Mouse (Mus musculus) megakaryocyte, embryonic 14.5 days (primary cell): Measurements from ENCODE around the gene Zcchc4. TPM values are rescaled to one million over a fixed set of nuclear protein-coding genes. Genes with fewer than 3 reads are reported as not detected.

Experiments used
- H3K27me3 ChIP-seq: replicated peaks from 2 replicates; pipeline ENCODE3; 2012; ENCODE audit warnings: inconsistent platforms
- H3K36me3 ChIP-seq: replicated peaks from 2 replicates; pipeline ENCODE3; 2012; ENCODE audit warnings: low read length, inconsistent platforms, mixed read lengths
- H3K4me1 ChIP-seq: 2 replicates; pipeline ENCODE4 v1.6.1; 2012; ENCODE audit warnings: inconsistent platforms
- H3K4me3 ChIP-seq: replicated peaks from 2 replicates; pipeline ENCODE3; 2012; ENCODE audit warnings: moderate library complexity, mild to moderate bottlenecking, inconsistent platforms
- H3K9me3 ChIP-seq: 2 replicates; pipeline ENCODE4 v1.6.1; 2012; ENCODE audit warnings: inconsistent platforms
- FLI1 ChIP-seq: IDR thresholded peaks from 2 replicates; pipeline ENCODE4 v1.6.1; 2012; ENCODE audit warnings: low read length, inconsistent platforms, mixed read lengths
- GATA1 ChIP-seq: IDR thresholded peaks from 3 replicates; pipeline ENCODE4 v1.6.1; 2012; ENCODE audit warnings: mixed read lengths, low read length, inconsistent platforms, borderline replicate concordance
- polyA plus RNA-seq: library from polyadenylated mRNA; stranded (reverse); fragments of >175 nt; gene quantifications from 2 replicates; pipeline ENCODE4 v1.2.3, GENCODE M21; 2012; ENCODE audit warnings: low replicate concordance; ENCODE audit not compliant: insufficient read depth

Zcchc4 gene
- 1.9 TPM in 1 of 2 replicates, not detected in the other for polyA plus RNA-seq

DNA sequence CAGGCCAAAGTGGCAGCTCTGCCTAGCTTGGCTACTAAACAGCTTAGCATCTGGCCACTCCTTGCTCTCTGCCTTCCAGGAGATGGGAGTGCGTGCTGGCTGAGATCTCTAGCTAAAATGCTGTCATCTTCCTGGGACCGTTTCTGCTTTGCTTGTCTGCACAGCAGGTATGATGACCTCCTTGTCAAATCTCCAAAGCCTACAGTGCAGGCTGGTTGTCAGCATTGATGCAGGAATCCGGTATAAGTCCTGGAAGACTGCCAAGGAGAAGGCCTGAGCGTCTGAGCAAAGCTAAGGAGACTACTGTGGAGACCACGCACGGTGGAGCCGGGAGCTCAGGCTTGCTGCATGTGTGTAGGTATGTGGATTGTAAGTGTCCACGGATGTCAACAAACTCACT lies at the start of gene Zcchc4:
TSS of gene Zcchc4 (plus strand) at position 173 of the 400 bp plus-strand sequence.
- Histone ChIP-seq H3K9me3 (peaks cover 15% of the 10 kb centered on the region), H3K27me3 (no peaks in the 10 kb centered on the region), H3K4me3 (peak within 1 kb of the TSS; percentile 10), H3K36me3 (peaks cover 32% of the 10 kb centered on the region), H3K4me1 (peaks cover 27% of the 10 kb centered on the region)
- TF ChIP-seq FLI1 = no peak
- TF ChIP-seq GATA1 = no peak

DNA sequence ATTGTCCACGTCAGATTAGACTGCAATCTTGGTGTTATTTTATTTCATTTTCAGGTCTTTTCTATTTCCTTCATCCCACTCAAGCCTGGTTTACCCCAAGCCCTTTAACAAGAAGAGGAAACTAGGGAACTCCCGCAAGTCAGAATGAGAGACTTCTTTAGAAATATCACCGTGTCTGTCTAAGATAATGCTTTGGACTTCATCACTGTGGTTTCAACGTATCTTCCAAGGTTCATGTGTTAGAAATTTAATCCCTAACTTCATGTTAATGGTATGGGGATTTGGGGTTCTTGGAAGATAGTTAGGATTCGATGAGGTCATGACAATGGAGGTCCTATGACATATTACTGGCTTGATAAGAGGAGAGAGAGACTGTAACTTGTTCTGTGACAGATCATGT lies 47.5 kb upstream of the Zcchc4 start:
- H3K27me3 ChIP-seq = peaks cover 4% of the 10 kb centered on the region
- no peak overlapping the region for H3K4me3 ChIP-seq
- TF ChIP-seq GATA1 (no peak), FLI1 (no peak)
- peaks cover 7% of the 10 kb centered on the region; the same call in 1 of the 2 replicates for H3K4me1 ChIP-seq
- H3K36me3 ChIP-seq = no peaks in the 10 kb centered on the region
- H3K9me3 ChIP-seq = no peaks in the 10 kb centered on the region

- peaks cover 7% of the 10 kb centered on the region for H3K27me3 ChIP-seq
- peaks cover 12% of the 10 kb centered on the region; the same call in 1 of the 2 replicates for H3K4me1 ChIP-seq
- H3K4me3 ChIP-seq = no peak overlapping the region
- TF ChIP-seq GATA1 = no peak
- no peak for TF ChIP-seq FLI1
- peaks cover 3% of the 10 kb centered on the region; the same call in 1 of the 2 replicates for H3K9me3 ChIP-seq
- H3K36me3 ChIP-seq = no peaks in the 10 kb centered on the region
Observed at GRCm38 (mm10) chr5:52732811-52733210, 42.4 kb upstream of the Zcchc4 start.

- TF ChIP-seq GATA1 (no peak), FLI1 (no peak)
- H3K4me3 ChIP-seq = no peak overlapping the region
- H3K9me3 ChIP-seq = peaks cover 3% of the 10 kb centered on the region; the same call in 1 of the 2 replicates
Observed at GRCm38 (mm10) chr5:52736046-52736445, 39.2 kb upstream of the Zcchc4 start.

GRCm38 (mm10) chr5:52741391-52742111 lies 33.7 kb upstream of the Zcchc4 start, which contains the start of gene Pi4k2b:
Pi4k2b (plus strand) TSS chr5:52741574.
- Histone ChIP-seq H3K4me1 (peaks cover 23% of the 10 kb centered on the region), H3K36me3 (peaks cover 23% of the 10 kb centered on the region), H3K27me3 (no peaks in the 10 kb centered on the region), H3K9me3 (peaks cover 3% of the 10 kb centered on the region; the same call in 1 of the 2 replicates), H3K4me3 (peak within 1 kb of the TSS; percentile 99)
- TF ChIP-seq GATA1 (no peak), FLI1 (no peak)

More at GRCm38 (mm10) chr5:52736046-52736445, 39.2 kb upstream of the Zcchc4 start:
- H3K36me3 ChIP-seq = no peaks in the 10 kb centered on the region
- H3K27me3 ChIP-seq = peaks cover 4% of the 10 kb centered on the region
- peaks cover 11% of the 10 kb centered on the region; the same call in 1 of the 2 replicates for H3K4me1 ChIP-seq

DNA sequence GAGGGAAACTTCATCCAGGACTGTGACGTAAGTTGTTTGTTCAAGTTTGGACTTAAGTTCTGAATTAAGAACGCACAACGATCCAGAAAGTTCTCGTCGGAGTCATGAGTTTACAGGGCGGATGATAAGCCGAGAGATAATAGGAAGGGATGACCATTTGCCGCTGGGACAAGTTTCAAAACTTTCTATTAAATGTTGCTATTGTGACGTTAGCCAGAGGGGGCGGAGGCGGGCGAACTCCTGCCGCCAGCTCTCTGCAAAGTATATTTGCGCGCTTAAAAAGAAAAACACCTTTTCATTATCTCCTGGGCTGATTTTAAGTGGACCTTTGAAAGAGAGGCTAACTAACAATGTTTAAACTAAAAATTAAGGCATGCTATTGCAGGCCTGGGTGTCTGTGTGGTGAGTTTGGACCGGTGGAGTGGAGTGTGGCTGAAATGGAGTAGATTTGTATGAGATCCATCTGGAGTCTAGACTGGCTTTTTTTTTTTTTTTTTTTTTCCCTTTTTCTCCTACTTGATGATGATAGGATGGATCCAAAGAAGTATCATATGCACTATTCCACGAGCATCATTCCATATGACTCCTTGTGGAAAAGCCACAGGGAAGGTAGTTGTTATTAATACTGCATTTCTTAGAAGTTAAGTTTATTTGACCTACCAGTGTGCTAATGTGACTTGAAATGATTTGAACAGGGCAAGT lies 32.9 kb upstream of the Zcchc4 start:
- H3K4me1 ChIP-seq = peaks cover 26% of the 10 kb centered on the region

GRCm38 (mm10) chr5:52743231-52743630 lies 32.0 kb upstream of the Zcchc4 start:
- H3K4me1 ChIP-seq = peaks cover 35% of the 10 kb centered on the region
- peak overlapping the region; percentile 99 for H3K4me3 ChIP-seq
- TF ChIP-seq FLI1 (no peak), GATA1 (no peak)
- H3K9me3 ChIP-seq = no peaks in the 10 kb centered on the region
- H3K36me3 ChIP-seq = peaks cover 35% of the 10 kb centered on the region
- H3K27me3 ChIP-seq = no peaks in the 10 kb centered on the region

More for the DNA sequence above, 32.9 kb upstream of the Zcchc4 start:
- peaks cover 25% of the 10 kb centered on the region for H3K36me3 ChIP-seq
- H3K27me3 ChIP-seq = no peaks in the 10 kb centered on the region
- TF ChIP-seq GATA1 = no peak
- TF ChIP-seq FLI1 = no peak
- no peaks in the 10 kb centered on the region for H3K9me3 ChIP-seq
- peak overlapping the region; percentile 99 for H3K4me3 ChIP-seq

GRCm38 (mm10) chr5:52746920-52747319 lies 28.3 kb upstream of the Zcchc4 start:
- TF ChIP-seq FLI1 (no peak), GATA1 (no peak)

GRCm38 (mm10) chr5:52748732-52749131 lies 26.5 kb upstream of the Zcchc4 start:
- Histone ChIP-seq H3K4me1 (peaks cover 66% of the 10 kb centered on the region), H3K9me3 (no peaks in the 10 kb centered on the region), H3K36me3 (peaks cover 82% of the 10 kb centered on the region), H3K4me3 (no peak overlapping the region), H3K27me3 (no peaks in the 10 kb centered on the region)
- no peak for TF ChIP-seq GATA1
- no peak for TF ChIP-seq FLI1

More at GRCm38 (mm10) chr5:52746920-52747319, 28.3 kb upstream of the Zcchc4 start:
- peaks cover 65% of the 10 kb centered on the region for H3K36me3 ChIP-seq
- peaks cover 59% of the 10 kb centered on the region for H3K4me1 ChIP-seq
- H3K9me3 ChIP-seq = no peaks in the 10 kb centered on the region
- H3K4me3 ChIP-seq = no peak overlapping the region
- H3K27me3 ChIP-seq = no peaks in the 10 kb centered on the region

DNA sequence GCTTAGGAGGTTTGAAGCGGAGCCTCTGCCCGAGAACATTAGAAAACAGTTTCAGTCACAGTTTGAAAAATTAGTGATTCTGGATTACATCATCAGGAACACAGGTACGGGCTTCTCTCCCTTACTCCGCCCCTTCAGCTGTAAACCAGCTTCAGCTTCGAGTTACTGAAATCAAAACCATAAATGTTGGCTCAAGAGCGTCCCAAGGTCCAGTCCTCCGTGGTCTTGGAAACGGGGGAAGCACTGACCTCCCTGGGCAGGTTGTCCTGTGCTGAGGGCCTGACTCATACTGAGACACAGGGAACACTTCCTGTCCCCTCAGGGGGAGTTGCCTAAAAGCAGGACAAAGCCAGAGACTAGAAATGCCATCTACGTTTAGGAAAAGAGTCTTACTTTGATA lies 22.1 kb upstream of the Zcchc4 start:
- Histone ChIP-seq H3K27me3 (no peaks in the 10 kb centered on the region), H3K4me1 (peaks cover 35% of the 10 kb centered on the region)

More for the DNA sequence above, 22.1 kb upstream of the Zcchc4 start:
- peaks cover 86% of the 10 kb centered on the region for H3K36me3 ChIP-seq
- H3K4me3 ChIP-seq = no peak overlapping the region
- no peak for TF ChIP-seq GATA1
- no peak for TF ChIP-seq FLI1
- H3K9me3 ChIP-seq = no peaks in the 10 kb centered on the region
